Mouse (Mus musculus) ES-E14 (cell line): Measurements from ENCODE around the gene Gm6370. TPM values are rescaled to one million over a fixed set of nuclear protein-coding genes. Genes with fewer than 3 reads are reported as not detected.
"Not testable (repeated sequence)": the region's sequence is repeated elsewhere in the genome, so short reads cannot be mapped to it uniquely, and the experiment has no call there.

Experiments used
- DNase-seq: peaks from one replicate; pipeline ENCODE4 v3.0.0-alpha.2; 2013; ENCODE audit warnings: low read depth, low spot score
- H3K27ac ChIP-seq: 2 replicates; pipeline ENCODE4 v1.5.1; 2012; ENCODE audit warnings: low read depth, mild to moderate bottlenecking, low read length, moderate library complexity, mixed read lengths; ENCODE audit not compliant: poor library complexity, insufficient read depth, severe bottlenecking
- H3K36me3 ChIP-seq: 2 replicates; pipeline ENCODE4 v1.6.1; 2012; ENCODE audit warnings: mild to moderate bottlenecking, low read length, moderate library complexity, mixed read lengths; ENCODE audit not compliant: control insufficient read depth, poor library complexity, insufficient read depth, severe bottlenecking
- H3K4me1 ChIP-seq, 2 experiments: fragments of 150-350 bp in 1 of 2; sonication (generic) in 1 of 2; 2 replicates each; pipeline ENCODE4 v1.6.1; 2012; ENCODE audit warnings: low read length in 2 of 2, mild to moderate bottlenecking in 1 of 2, mixed read lengths in 1 of 2; ENCODE audit not compliant: control insufficient read depth in 2 of 2, insufficient read depth in 2 of 2, poor library complexity in 1 of 2
- H3K4me3 ChIP-seq, 2 experiments: fragments of 150-350 bp in 1 of 2; sonication (generic) in 1 of 2; 2 replicates each; pipeline ENCODE4 v1.5.1; 2012; ENCODE audit warnings: low read length in 2 of 2, low read depth in 1 of 2, mild to moderate bottlenecking in 1 of 2, mixed read lengths in 1 of 2; ENCODE audit not compliant: insufficient read depth in 1 of 2, poor library complexity in 1 of 2, severe bottlenecking in 1 of 2
- H3K9ac ChIP-seq: 2 replicates; pipeline ENCODE4 v1.6.1; 2012; ENCODE audit warnings: low read depth, mild to moderate bottlenecking, low read length, mixed read lengths; ENCODE audit not compliant: poor library complexity, insufficient read depth, severe bottlenecking
- H3K9me3 ChIP-seq: fragments of 150-350 bp; sonication (generic); 2 replicates; pipeline ENCODE4 v1.6.1; 2012; ENCODE audit warnings: low read depth, mild to moderate bottlenecking, low read length; ENCODE audit not compliant: control insufficient read depth, insufficient read depth
- CHD2 ChIP-seq: IDR thresholded peaks from 2 replicates; pipeline ENCODE4 v1.6.1; 2014; ENCODE audit warnings: mild to moderate bottlenecking, low read depth, low read length, inconsistent platforms
- HCFC1 ChIP-seq: IDR thresholded peaks from 2 replicates; pipeline ENCODE4 v1.6.1; 2012; ENCODE audit warnings: low read length, inconsistent platforms, borderline replicate concordance; ENCODE audit not compliant: insufficient read depth
- MAFK ChIP-seq: IDR thresholded peaks from 2 replicates; pipeline ENCODE4 v1.6.1; 2014; ENCODE audit warnings: mild to moderate bottlenecking, low read depth, low read length, inconsistent platforms; ENCODE audit not compliant: insufficient read depth
- ZC3H11A ChIP-seq: IDR thresholded peaks from 2 replicates; pipeline ENCODE4 v1.6.1; 2012; ENCODE audit warnings: low read depth, mild to moderate bottlenecking, inconsistent platforms, low read length, borderline replicate concordance
- ZNF384 ChIP-seq: IDR thresholded peaks from 2 replicates; pipeline ENCODE4 v1.6.1; 2012; ENCODE audit warnings: low read depth, low read length, inconsistent platforms
- in situ Hi-C, 2 experiments: fragments of 600-800 bp; cut with MboI; formaldehyde crosslinking; loops; one replicate each; pipeline ENCODE4 v1.15.1; 2025; ENCODE audit warnings: low sequenced_read_pairs in 2 of 2, inconsistent platforms in 1 of 2; ENCODE audit not compliant: unreplicated experiment in 2 of 2
- total RNA-seq: library from RNA; depleted of rRNA; stranded (reverse); fragments of 300-350 nt; gene quantifications from 2 replicates; pipeline ENCODE4 v1.2.3, GENCODE M21; 2012

Gm6370 gene
- total RNA-seq, 1 experiment: not detected

- no peak for TF ChIP-seq HCFC1
- no peak for TF ChIP-seq MAFK
- TF ChIP-seq ZC3H11A: no peak
- TF ChIP-seq ZNF384: no peak
- no peak for TF ChIP-seq CHD2
- Histone ChIP-seq H3K4me3 (no peak overlapping the region), H3K27ac (no peak overlapping the region), H3K36me3 (peaks cover 19% of the 10 kb centered on the region), H3K4me1 (no peaks in the 10 kb centered on the region), H3K9me3 (no peaks in the 10 kb centered on the region), H3K9ac (no peak overlapping the region)
- in situ Hi-C loops: no loop called here
- no peak for DNase-seq
Observed at GRCm38 (mm10) chr5:146471821-146472220, 19.3 kb upstream of the Gm6370 start.

- H3K27ac ChIP-seq, DNase-seq, H3K4me1 ChIP-seq, H3K4me3 ChIP-seq, H3K9ac ChIP-seq, H3K9me3 ChIP-seq, H3K36me3 ChIP-seq: not testable (repeated sequence)
- in situ Hi-C loops: loop anchor here (5.0 to 25.0 kb wide), 3 partner anchors 92 to 292 kb away; partner anchors contain the start of genes 1700001J03Rik (in 2 of the 2) and Wasf3 (in 1 of the 2)
Observed at GRCm38 (mm10) chr5:146479564-146479963, 11.6 kb upstream of the Gm6370 start.

GRCm38 (mm10) chr5:146481665-146482064 lies 9.5 kb upstream of the Gm6370 start, which contains the start of gene Gm6408:
Gene Gm6408 (plus strand): TSS chr5:146481965.
- in situ Hi-C loops: loop anchor here (25.0 kb wide), 2 partner anchors 94 to 294 kb away; partner anchors contain the start of genes 1700001J03Rik (in 2 of the 2) and Wasf3 (in 1 of the 2)
- not testable (repeated sequence) for H3K27ac ChIP-seq, H3K4me1 ChIP-seq, H3K4me3 ChIP-seq, H3K9ac ChIP-seq, H3K9me3 ChIP-seq, DNase-seq, H3K36me3 ChIP-seq

GRCm38 (mm10) chr5:146488959-146489358 lies 2.2 kb upstream of the Gm6370 start:
- not testable (repeated sequence) for DNase-seq, H3K36me3 ChIP-seq, H3K4me3 ChIP-seq, H3K9me3 ChIP-seq, H3K27ac ChIP-seq, H3K9ac ChIP-seq, H3K4me1 ChIP-seq
- in situ Hi-C loops: loop anchor here (25.0 kb wide), 2 partner anchors 102 to 302 kb away; partner anchors contain the start of genes 1700001J03Rik (in 2 of the 2) and Wasf3 (in 1 of the 2)

GRCm38 (mm10) chr5:146502099-146502498 lies 10.9 kb downstream of the Gm6370 start, which contains the start of gene 4930449I24Rik:
Gene 4930449I24Rik (plus strand): TSS chr5:146502399.
- H3K9me3 ChIP-seq, H3K27ac ChIP-seq, in situ Hi-C loops, H3K9ac ChIP-seq, H3K4me1 ChIP-seq, H3K36me3 ChIP-seq, H3K4me3 ChIP-seq, DNase-seq: not testable (repeated sequence)

GRCm38 (mm10) chr5:146513823-146514222 lies 22.7 kb downstream of the Gm6370 start, which contains the start of gene Gm3402:
Gene Gm3402 (plus strand): TSS chr5:146514123.
- H3K4me1 ChIP-seq, H3K4me3 ChIP-seq, H3K36me3 ChIP-seq, H3K27ac ChIP-seq, DNase-seq, in situ Hi-C loops, H3K9me3 ChIP-seq, H3K9ac ChIP-seq: not testable (repeated sequence)

GRCm38 (mm10) chr5:146525501-146525900 lies 34.3 kb downstream of the Gm6370 start, which contains the start of gene Gm3404:
Gene Gm3404 (plus strand): TSS chr5:146525801.
- H3K9ac ChIP-seq, in situ Hi-C loops, H3K4me1 ChIP-seq, H3K4me3 ChIP-seq, H3K36me3 ChIP-seq, H3K9me3 ChIP-seq, DNase-seq, H3K27ac ChIP-seq: not testable (repeated sequence)

- H3K9me3 ChIP-seq, H3K27ac ChIP-seq, H3K9ac ChIP-seq, DNase-seq, in situ Hi-C loops, H3K4me3 ChIP-seq, H3K36me3 ChIP-seq, H3K4me1 ChIP-seq: not testable (repeated sequence)
Observed at GRCm38 (mm10) chr5:146537347-146537746, 46.2 kb downstream of the Gm6370 start, which contains the start of gene Gm3409. Gene Gm3409 (plus strand): TSS chr5:146537647.
